Mouse (Mus musculus) kidney, adult 2 months (tissue): Measurements from ENCODE around the gene Acot5.

Experiments used
- CTCF ChIP-seq: fragments of 200-500 bp; conservative IDR thresholded peaks from 2 replicates; pipeline ENCODE4 v1.5.1; 2011; ENCODE audit warnings: low read depth, mild to moderate bottlenecking, control low read depth, low read length, moderate library complexity, mixed read lengths; ENCODE audit not compliant: insufficient read depth, insufficient read length
- POLR2A ChIP-seq: fragments of 200-500 bp; IDR thresholded peaks from one replicate; pipeline ENCODE4 v1.6.1; 2011; ENCODE audit warnings: low read depth, low read length, control low read depth

DNA sequence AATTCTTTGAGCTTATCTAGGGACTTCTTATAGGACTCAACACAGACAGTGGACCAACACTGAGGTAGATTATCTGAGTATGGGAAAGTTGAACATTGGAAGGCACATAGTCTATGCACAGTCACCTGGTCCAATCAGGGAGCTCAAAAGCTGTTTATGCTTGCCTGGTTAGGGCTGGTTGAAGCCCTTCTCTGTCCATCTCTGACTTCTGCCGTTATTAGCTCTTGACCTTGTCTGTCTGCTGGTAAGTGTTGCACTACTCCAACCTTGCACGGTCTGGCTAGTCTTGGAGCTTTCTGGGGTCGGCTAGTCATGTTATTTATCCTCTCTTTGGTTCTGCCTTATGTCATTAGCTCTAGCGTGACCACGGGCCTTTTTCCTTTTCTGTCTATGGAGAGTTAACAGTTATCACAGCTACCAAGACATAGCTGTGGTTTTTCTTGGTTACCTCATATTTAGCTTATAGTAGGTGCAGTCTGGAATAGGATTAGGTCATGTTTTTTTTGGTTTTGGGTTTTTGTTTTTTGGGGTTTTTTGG is 17.1 kb upstream of the Acot5 start, which contains the start of gene Acot3:
- TF ChIP-seq CTCF = no peak
- no peak for TF ChIP-seq POLR2A
